Mouse (Mus musculus): ENCODE data around the gene Slc30a10.

DNA sequence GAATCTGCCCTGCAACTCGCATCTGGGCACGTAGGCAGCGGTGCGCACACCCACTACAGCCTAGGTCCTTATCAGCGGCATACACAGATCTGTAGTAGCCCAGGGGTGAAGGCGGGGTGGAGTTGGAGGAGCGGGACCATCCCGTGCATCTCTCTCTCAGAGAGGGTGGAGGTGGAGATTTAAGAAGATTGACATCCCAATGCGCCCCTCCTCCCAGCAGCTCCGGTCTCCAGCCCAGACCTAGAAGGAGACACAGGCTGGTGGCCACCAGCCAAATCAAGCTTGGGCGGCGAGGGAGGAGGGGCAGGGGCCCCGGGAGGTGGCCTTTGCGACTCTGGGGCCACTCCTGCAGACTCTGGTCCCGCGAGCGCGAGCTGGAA is at the start of gene Slc30a10:
- no peak for TF ChIP-seq CTCF (IDR thresholded peaks at IDR 0.05; ENCODE audit: low read depth, low read length)
- TF ChIP-seq POLR2A (IDR thresholded peaks at IDR 0.05; ENCODE audit: extremely low read depth, insufficient read depth, low read length) = 0 out of 2 replicates have a peak, but pooled peaks have one; percentile 28
